Comparison of ENCODE assay signal across 15 mouse cellular contexts in genomic region chr2:167859575-167859974, GRCm38 (mm10).
DNase-seq lines count a peak whose midpoint lies in the region; ATAC-seq and TF ChIP-seq lines count a peak whose summit lies in the region.
"Had no signal": no experiment of that assay in that cellular context is flagged by ENCODE, and none has a peak within 500 bp of the region (broad histone marks: within the 10 kb centered on the region; RNA-seq: fewer than 3 reads in every experiment).

No protein-coding gene starts in this region.

- H3K79me2 ChIP-seq in CH12.LX (replicated peaks; ENCODE audit: control insufficient read depth, extremely low read depth, insufficient read depth, poor library complexity, severe bottlenecking) = no peaks in the 10 kb centered on the region

- no peak for TF ChIP-seq POLR2A in CH12.LX (IDR thresholded peaks at IDR 0.05; ENCODE audit: low read depth, low read length)

- in situ Hi-C loops in CH12.LX (cut with MboI; ENCODE audit: low pct_ligation_motif_present, low pct_unique_long_range_greater_than_20kb, low sequenced_read_pairs) = no loop called here

- ATAC-seq in limb, embryonic 13.5 days (ENCODE audit: low FRiP score, low read depth) = no peak
- no peak for ATAC-seq in embryonic facial prominence, embryonic 11.5 days (replicated peaks; ENCODE audit: insufficient number of reproducible peaks, low FRiP score, low TSS enrichment, low read depth)
- ATAC-seq in stomach, embryonic 16.5 days (ENCODE audit: insufficient read depth, low FRiP score) = no peak
- ATAC-seq: midbrain, embryonic 15.5 days had no signal

- H3K9me3 ChIP-seq in limb, embryonic 13.5 days = no peaks in the 10 kb centered on the region
- H3K9me3 ChIP-seq in limb, embryonic 10.5 days (replicated peaks) = no peaks in the 10 kb centered on the region
- H3K9me3 ChIP-seq in CH12.LX (replicated peaks; ENCODE audit: low read length) = peaks cover 5% of the 10 kb centered on the region
- no peaks in the 10 kb centered on the region for H3K9me3 ChIP-seq in embryonic facial prominence, embryonic 11.5 days (replicated peaks; ENCODE audit: control insufficient read depth, low read length)
- H3K9me3 ChIP-seq in stomach, embryonic 16.5 days (replicated peaks; ENCODE audit: control insufficient read depth, low read length) = no peaks in the 10 kb centered on the region
- H3K9me3 ChIP-seq: forebrain, embryonic 10.5 days; hindbrain, embryonic 10.5 days; midbrain, embryonic 15.5 days; neural tube, embryonic 13.5 days had no signal

- TF ChIP-seq RAD21 in CH12.LX (IDR thresholded peaks at IDR 0.05; ENCODE audit: low read depth, low read length) = no peak

- TF ChIP-seq EP300 in CH12.LX (IDR thresholded peaks at IDR 0.05; ENCODE audit: low read length) = no peak

- H3K4me3 ChIP-seq in limb, embryonic 13.5 days = no peak overlapping the region
- no peak overlapping the region for H3K4me3 ChIP-seq in limb, embryonic 10.5 days
- H3K4me3 ChIP-seq in CH12.LX (replicated peaks in 1 of 3; ENCODE audit: low read depth in 2 of 3, low read length in 2 of 3, poor library complexity in 1 of 3) = no peak overlapping the region
- no peak overlapping the region for H3K4me3 ChIP-seq in embryonic facial prominence, embryonic 11.5 days (ENCODE audit: low read depth, low read length)
- no peak overlapping the region for H3K4me3 ChIP-seq in stomach, embryonic 16.5 days (replicated peaks; ENCODE audit: low read length)
- no peak overlapping the region for H3K4me3 ChIP-seq in layer of hippocampus, adult 2 months
- H3K4me3 ChIP-seq: forebrain, embryonic 10.5 days; hindbrain, embryonic 10.5 days; midbrain, embryonic 15.5 days; neural tube, embryonic 13.5 days had no signal

- H3K27me3 ChIP-seq in limb, embryonic 13.5 days = no peaks in the 10 kb centered on the region
- no peaks in the 10 kb centered on the region for H3K27me3 ChIP-seq in limb, embryonic 10.5 days (ENCODE audit: low read depth, poor library complexity, severe bottlenecking)
- H3K27me3 ChIP-seq in CH12.LX (replicated peaks) = peaks cover 97% of the 10 kb centered on the region
- H3K27me3 ChIP-seq in embryonic facial prominence, embryonic 11.5 days (ENCODE audit: control insufficient read depth, insufficient read depth, low read length) = no peaks in the 10 kb centered on the region
- H3K27me3 ChIP-seq in stomach, embryonic 16.5 days (ENCODE audit: control insufficient read depth, insufficient read depth, low read length) = no peaks in the 10 kb centered on the region
- H3K27me3 ChIP-seq: midbrain, embryonic 15.5 days had no signal

- H3K9ac ChIP-seq in limb, embryonic 13.5 days = no peak overlapping the region
- H3K9ac ChIP-seq in CH12.LX (ENCODE audit: insufficient read depth, low read depth) = no peak overlapping the region
- no peak overlapping the region for H3K9ac ChIP-seq in embryonic facial prominence, embryonic 11.5 days (replicated peaks; ENCODE audit: low read length)
- no peak overlapping the region; the same call in 1 of the 2 replicates for H3K9ac ChIP-seq in stomach, embryonic 16.5 days (ENCODE audit: low read length)
- H3K9ac ChIP-seq: midbrain, embryonic 15.5 days had no signal

- 43% methylated on average over 10 of the region's 10 CpGs for WGBS in limb, embryonic 13.5 days
- WGBS in limb, embryonic 10.5 days = 71% methylated on average over 10 of the region's 10 CpGs
- WGBS in embryonic facial prominence, embryonic 11.5 days = 57% methylated on average over 10 of the region's 10 CpGs
- 49% methylated on average over 10 of the region's 10 CpGs for whole genome bisulfite sequencing in stomach, embryonic 16.5 days

- dilution Hi-C loops in CH12.LX (cut with MboI; ENCODE audit: extremely low pct_ligation_motif_present, extremely low pct_unique_long_range_greater_than_20kb, low sequenced_read_pairs) = no loop called here

- no peak overlapping the region for H3K4me2 ChIP-seq in limb, embryonic 13.5 days (replicated peaks)
- H3K4me2 ChIP-seq in CH12.LX (ENCODE audit: insufficient read depth, low read depth, poor library complexity, severe bottlenecking) = no peak overlapping the region
- no peak overlapping the region for H3K4me2 ChIP-seq in embryonic facial prominence, embryonic 11.5 days (ENCODE audit: low read depth, low read length)
- H3K4me2 ChIP-seq in stomach, embryonic 16.5 days (ENCODE audit: low read depth, low read length) = no peak overlapping the region
- H3K4me2 ChIP-seq: heart, embryonic 11.5 days; midbrain, embryonic 15.5 days; neural tube, embryonic 13.5 days had no signal

- peaks cover 44% of the 10 kb centered on the region for H3K4me1 ChIP-seq in limb, embryonic 13.5 days
- peaks cover 55% of the 10 kb centered on the region for H3K4me1 ChIP-seq in limb, embryonic 10.5 days
- no peaks in the 10 kb centered on the region for H3K4me1 ChIP-seq in CH12.LX (ENCODE audit: control insufficient read depth in 1 of 2, insufficient read depth in 2 of 2)
- no peaks in the 10 kb centered on the region; the same call in 1 of the 2 replicates for H3K4me1 ChIP-seq in embryonic facial prominence, embryonic 11.5 days (ENCODE audit: control insufficient read depth, insufficient read depth, low read length)
- H3K4me1 ChIP-seq in stomach, embryonic 16.5 days (ENCODE audit: control insufficient read depth, insufficient read depth, low read length) = peaks cover 40% of the 10 kb centered on the region
- H3K4me1 ChIP-seq: midbrain, embryonic 15.5 days had no signal

- TF ChIP-seq CTCF in CH12.LX (conservative IDR thresholded peaks at IDR 0.05 in 1 of 2, IDR thresholded peaks at IDR 0.05 in 1 of 2; ENCODE audit: low read depth in 2 of 2, low read length in 2 of 2) = no peak
- TF ChIP-seq CTCF in layer of hippocampus, adult 2 months (conservative IDR thresholded peaks at IDR 0.05) = no peak

- no peaks in the 10 kb centered on the region for H3K36me3 ChIP-seq in limb, embryonic 13.5 days
- no peaks in the 10 kb centered on the region for H3K36me3 ChIP-seq in limb, embryonic 10.5 days
- H3K36me3 ChIP-seq in CH12.LX (replicated peaks in 1 of 2; ENCODE audit: control insufficient read depth in 1 of 2, insufficient read depth in 1 of 2, low read length in 1 of 2) = no peaks in the 10 kb centered on the region
- H3K36me3 ChIP-seq in embryonic facial prominence, embryonic 11.5 days (replicated peaks; ENCODE audit: control insufficient read depth, insufficient read depth, low read depth, low read length) = no peaks in the 10 kb centered on the region
- H3K36me3 ChIP-seq in stomach, embryonic 16.5 days (ENCODE audit: control insufficient read depth, insufficient read depth, low read length) = no peaks in the 10 kb centered on the region
- H3K36me3 ChIP-seq: forebrain, embryonic 10.5 days; hindbrain, embryonic 10.5 days; midbrain, embryonic 15.5 days; neural tube, embryonic 13.5 days had no signal

- 0 out of 2 replicates have a peak overlapping the region, but pooled peaks have one; percentile 35 for H3K27ac ChIP-seq in limb, embryonic 13.5 days
- no peak overlapping the region for H3K27ac ChIP-seq in limb, embryonic 10.5 days
- H3K27ac ChIP-seq in CH12.LX (ENCODE audit: insufficient read depth, low read depth) = no peak overlapping the region
- no peak overlapping the region for H3K27ac ChIP-seq in embryonic facial prominence, embryonic 11.5 days (replicated peaks; ENCODE audit: low read depth, low read length)
- H3K27ac ChIP-seq in stomach, embryonic 16.5 days (ENCODE audit: low read length) = peak overlapping the region; percentile 72; the same call in 1 of the 2 replicates
- no peak overlapping the region for H3K27ac ChIP-seq in layer of hippocampus, adult 2 months
- H3K27ac ChIP-seq: midbrain, embryonic 15.5 days had no signal

- DNase-seq in limb, embryonic 10.5 days (ENCODE audit: low spot score) = no peak
- no peak for DNase-seq in CH12.LX (ENCODE audit: extremely low read depth)
- DNase-seq in embryonic facial prominence, embryonic 11.5 days (ENCODE audit: low spot score) = peak; percentile 24
- DNase-seq in layer of hippocampus, adult 2 months (ENCODE audit: low spot score in 2 of 2) = no peak
- no peak for DNase-seq in cerebellum, adult 9-10 months
- DNase-seq in adrenal gland, postnatal 10 days = no peak
- DNase-seq: adrenal gland, adult 8-10 months; lung, postnatal 10 days had no signal

TF ChIP-seq in CH12.LX, 34 proteins besides CTCF, POLR2A, EP300 and RAD21:
- TF ChIP-seq NELFE (IDR thresholded peaks at IDR 0.05; ENCODE audit: low read depth, low read length) = no peak
- peak; percentile 29; the same call in 1 of the 2 replicates for TF ChIP-seq MXI1 (IDR thresholded peaks at IDR 0.05; ENCODE audit: low read depth, low read length)
- 0 out of 2 replicates have a peak, but pooled peaks have one; percentile 37 for TF ChIP-seq MYC (IDR thresholded peaks at IDR 0.05; ENCODE audit: low read depth, low read length)

Comparison
In these comparisons a context has a peak if more than half of its experiments do, and no peak if none do; other contexts are left out.
1. H3K27ac ChIP-seq: peak in limb, embryonic 13.5 days (single experiment) and stomach, embryonic 16.5 days (single experiment); none in limb, embryonic 10.5 days (single experiment), CH12.LX (single experiment), embryonic facial prominence, embryonic 11.5 days (single experiment) and layer of hippocampus, adult 2 months (single experiment).